Comparison of ENCODE assay signal across 1 mouse cellular context in the genomic region with DNA sequence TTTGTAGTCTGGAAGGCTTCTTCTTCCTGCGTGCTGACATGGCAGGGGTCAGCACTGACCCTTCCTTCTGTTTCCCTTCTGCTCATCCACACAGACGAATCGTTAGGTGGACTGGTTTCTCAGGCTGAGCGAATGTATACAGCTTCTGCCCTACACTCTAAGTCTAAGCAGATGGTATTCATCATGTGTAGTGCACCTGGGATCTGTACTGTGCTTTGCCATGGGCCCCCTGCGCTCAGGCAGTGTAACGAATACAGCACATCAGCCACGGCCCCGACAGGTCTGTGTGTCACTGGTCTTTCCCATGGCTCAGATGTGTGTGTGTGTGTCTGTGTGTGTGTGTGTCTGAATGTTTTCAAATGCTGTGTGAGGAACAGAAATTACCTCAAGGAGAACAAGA.
TF ChIP-seq lines count a peak whose summit lies in the region.

No protein-coding gene starts in this region.

TF ChIP-seq in CH12.LX, 34 proteins besides CTCF, POLR2A, EP300 and RAD21:
- TF ChIP-seq POLR2AphosphoS2 (IDR thresholded peaks at IDR 0.05; ENCODE audit: low read depth, low read length): peak; percentile 63; the same call in 1 of the 2 replicates
- TF ChIP-seq RCOR1 (conservative IDR thresholded peaks at IDR 0.05; ENCODE audit: low read depth, low read length): no peak
- no peak for TF ChIP-seq MAZ (IDR thresholded peaks at IDR 0.05; ENCODE audit: low read depth, low read length)
- no peak for TF ChIP-seq ELF1 (IDR thresholded peaks at IDR 0.05; ENCODE audit: low read depth, low read length)
- TF ChIP-seq NRF1 (IDR thresholded peaks at IDR 0.05; ENCODE audit: low read depth, low read length): no peak
